Mouse (Mus musculus) layer of hippocampus, postnatal 36 days (tissue): Measurements from ENCODE around the gene Casq2. TPM values are rescaled to one million over a fixed set of nuclear protein-coding genes. Genes with fewer than 3 reads are reported as not detected.
"Not testable (repeated sequence)": the region's sequence is repeated elsewhere in the genome, so short reads cannot be mapped to it uniquely, and the experiment has no call there.

Source experiments
- DNase-seq, 2 experiments: peaks; one replicate each; pipeline ENCODE4 v3.0.0; 2022
- total RNA-seq, 2 experiments: library from RNA; stranded (reverse); gene quantifications; 2 replicates each; pipeline ENCODE4 v1.2.3; 2021

The Casq2 gene
- total RNA-seq, 2 experiments from 2014 or later = 0.77 to 2.3 TPM

DNA sequence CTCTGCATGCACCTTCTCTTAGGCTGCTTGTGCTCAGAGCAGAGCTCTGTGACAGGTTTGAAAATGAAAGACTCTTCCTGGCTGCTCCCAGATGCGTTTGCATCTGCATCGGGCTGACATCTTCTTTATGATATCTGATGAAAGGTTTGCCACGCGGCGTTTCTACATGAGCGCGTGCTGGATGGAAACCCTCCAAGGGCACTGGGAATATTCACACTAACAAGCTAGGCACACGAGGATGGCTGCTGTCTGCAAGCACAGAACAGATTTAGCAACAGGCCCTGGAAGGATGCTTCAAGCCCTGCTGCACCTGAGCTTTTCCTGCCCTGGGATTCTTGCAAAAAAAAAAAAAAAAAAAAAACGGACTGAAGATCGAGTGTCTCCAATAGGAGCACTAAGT, 50.9 kb downstream of the Casq2 start:
- no peak for DNase-seq

DNA sequence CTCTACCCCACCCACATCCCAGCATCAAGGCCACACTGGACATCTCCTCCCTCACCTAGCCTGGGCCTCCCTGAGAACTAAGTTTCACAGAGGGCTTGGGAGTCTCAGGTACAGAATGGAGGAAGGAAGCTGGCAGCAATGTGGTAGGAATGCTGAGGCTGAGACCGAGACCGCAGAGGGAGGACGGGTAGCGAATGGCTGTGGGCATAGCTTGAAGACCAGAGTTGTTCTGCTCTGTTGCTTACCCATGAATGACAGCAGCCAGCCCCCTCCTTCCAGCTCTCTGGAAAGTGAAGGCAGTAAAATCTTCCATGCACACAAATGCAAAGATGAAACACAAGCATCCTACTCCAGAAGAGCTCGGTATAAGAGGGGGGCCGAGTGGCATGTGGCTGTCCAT, 52.7 kb downstream of the Casq2 start:
- no peak for DNase-seq

DNA sequence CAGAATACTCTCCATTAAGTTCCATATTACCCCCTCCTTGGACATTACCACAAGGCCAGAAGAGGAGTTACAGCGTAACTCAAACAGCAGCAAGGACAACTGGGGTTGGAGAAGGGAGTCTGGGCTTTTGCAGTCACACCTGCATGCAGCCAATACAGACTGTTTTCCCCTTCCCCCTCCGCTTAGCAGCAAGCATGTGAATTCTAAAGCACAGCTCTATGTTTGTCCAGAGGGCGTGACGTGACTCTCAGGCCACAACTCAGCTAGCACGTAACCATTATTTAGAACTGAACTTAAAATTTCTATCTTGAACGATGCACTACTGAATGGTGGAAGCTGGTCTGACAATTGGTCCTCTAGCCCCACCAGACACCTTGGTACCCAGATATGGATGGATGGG, 54.4 kb downstream of the Casq2 start:
- DNase-seq = no peak

DNA sequence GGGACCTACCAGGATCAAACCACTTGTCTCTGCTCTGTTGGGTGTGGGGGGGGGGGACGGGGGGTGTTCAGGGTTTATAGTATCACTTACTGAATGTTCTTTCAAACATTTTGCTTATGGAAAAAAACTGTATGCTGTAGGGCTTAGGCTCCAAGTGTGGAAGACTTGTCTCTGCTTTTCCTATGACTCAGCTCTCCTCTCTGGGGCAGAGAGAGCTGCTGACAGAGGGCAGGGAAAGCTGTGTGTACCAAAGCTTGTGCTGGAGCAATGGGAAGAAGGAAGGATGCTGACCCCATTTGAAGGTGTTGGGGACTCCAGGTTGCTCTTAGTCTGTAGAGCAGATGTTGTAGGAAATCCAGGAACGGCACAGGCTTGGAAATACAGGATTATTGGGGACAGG, 55.2 kb downstream of the Casq2 start:
- no peak for DNase-seq

DNA sequence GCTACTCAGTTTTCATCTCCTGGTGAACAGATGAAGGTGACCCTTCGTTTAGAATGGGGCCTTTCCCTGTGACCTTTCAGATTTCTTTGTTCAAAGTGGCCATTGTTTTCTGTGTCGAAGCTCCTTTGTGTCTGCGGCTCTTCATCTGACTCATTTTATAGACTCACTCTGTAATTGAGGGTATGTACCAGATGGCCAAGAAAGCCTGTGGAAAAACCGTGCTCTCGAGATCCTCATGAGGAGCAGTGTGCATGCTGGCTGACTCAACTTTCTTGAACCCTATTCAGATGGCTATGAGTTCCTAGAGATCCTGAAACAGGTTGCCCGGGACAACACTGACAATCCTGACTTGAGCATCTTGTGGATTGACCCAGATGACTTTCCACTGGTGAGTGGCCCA, 55.7 kb downstream of the Casq2 start:
- DNase-seq = no peak

DNA sequence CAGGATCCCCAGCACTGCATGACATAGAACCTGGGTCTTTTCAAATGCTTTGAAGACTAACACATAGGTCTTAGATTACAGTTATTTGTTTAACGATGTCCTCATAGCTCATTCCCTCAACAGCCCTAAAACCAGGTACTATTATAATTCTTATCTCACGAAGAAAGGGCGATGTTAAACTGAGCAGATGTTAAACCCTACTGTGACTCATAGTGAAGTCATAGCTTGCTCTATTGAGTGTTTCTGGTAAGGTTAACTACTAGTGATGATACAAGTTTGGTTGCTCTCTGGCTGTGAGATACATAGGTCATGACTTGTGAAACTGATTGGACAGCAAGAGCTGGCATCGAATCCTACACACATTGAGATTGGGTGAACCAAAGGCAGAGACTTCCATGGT, 56.7 kb downstream of the Casq2 start:
- no peak for DNase-seq

DNA sequence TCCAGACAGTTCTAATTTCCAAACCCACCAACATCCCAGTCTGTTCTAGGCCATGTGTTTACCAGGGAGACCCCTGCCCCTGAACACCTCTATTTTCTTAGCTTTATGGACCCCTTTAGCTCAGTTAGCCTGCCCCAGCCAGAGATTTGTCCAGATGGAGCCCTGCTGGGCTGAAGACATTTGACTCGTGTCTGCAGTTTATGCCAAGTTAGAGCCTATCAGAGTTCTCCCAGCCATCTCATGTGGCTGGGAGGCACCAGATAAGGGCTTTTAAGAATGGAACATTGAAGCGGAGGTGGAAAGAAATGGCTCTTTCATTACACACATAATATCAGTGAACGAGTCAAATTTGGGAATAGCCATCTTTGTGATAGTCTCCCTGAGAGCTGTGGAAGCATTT, 57.3 kb downstream of the Casq2 start:
- DNase-seq = no peak

DNA sequence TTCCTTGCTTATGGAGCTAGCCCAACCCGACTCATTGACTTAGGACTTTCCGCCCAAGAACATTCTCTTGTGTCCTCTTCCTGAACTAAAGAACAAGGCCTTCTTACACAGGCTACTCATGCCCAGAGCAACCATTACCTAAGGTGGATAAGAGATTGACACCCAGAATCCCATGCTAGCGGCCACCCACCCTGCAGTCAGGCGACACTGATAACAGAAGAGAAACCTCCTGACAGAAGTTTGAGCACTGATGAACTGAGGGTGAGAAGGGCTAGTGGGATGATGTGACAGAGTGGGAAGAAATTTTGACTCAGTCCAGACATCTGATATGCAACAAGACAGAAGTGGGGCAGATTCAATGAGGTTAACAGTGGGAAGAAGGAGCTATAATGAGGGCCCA, 58.2 kb downstream of the Casq2 start:
- no peak for DNase-seq

DNA sequence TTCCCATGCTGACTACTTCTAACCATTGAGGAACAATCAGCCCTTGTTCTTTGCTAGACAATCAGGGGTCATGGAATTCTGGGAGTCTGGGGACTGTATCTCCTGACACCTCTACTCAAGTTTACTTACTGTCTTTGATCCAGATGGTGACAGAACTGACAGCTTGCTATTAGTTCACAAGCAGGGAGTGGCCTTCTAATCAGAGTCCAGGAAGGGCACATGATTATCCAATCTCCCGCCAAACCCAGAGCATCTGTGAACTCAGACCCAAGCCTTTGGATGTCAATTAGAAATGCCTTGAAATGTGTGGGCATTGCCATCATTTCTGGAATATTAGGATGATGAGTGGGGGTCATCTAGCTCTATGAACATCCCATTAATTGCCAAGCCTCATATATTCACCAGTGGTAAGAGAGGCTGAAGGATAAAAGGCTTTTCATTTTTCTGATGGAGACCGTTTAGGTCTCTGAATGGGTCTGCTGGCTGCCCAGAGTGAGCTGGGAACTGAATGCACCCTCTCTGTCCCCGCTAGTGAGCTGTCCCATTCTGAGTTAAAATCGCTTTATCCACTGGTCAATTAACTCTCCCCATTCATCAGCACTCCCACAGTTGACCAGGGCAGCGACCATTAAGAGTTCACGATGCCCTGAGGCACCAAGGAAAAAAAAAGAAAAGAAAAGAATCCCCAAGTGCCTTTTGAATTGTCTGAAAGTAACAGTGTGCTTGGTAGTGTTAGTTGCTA, 59.6 kb downstream of the Casq2 start:
- DNase-seq = no peak

DNA sequence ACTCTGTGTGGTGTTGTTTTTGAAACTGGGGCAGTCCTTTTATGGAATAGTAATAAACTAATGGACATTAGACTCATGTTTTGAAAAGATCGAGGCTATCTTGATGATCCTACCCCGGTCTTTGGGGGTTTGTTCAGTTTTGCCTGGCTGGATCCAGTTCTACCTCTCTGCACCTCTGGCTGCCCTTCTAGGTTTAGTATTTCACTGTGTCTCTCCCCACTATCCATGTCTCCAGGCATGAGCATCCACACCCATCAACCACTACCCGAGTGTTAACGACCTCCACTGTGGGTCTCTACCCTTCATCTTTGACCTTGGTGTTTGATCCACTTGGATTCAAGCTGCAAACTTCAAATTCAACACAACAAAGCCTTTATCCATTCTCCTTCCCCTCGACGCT, 60.2 kb downstream of the Casq2 start:
- DNase-seq = no peak

DNA sequence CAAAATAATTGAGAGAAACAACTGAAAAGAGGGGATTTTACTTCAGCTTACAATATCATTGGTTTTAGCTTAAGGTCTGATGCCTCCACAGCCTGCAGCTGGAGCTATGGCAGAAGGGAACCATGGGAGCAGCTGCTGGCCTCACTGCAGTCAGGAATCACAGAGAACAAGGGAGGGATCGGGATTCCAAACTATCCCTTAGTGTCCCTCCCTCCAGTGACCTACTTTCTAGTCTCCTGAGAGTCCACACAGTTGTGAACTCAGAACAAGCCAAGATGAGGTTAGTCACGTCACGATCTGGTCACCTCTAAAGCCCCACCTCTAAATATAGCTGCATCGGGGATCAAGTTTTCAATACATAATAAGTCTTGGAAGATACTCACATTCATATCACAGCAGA, 61.0 kb downstream of the Casq2 start:
- DNase-seq = no peak

DNA sequence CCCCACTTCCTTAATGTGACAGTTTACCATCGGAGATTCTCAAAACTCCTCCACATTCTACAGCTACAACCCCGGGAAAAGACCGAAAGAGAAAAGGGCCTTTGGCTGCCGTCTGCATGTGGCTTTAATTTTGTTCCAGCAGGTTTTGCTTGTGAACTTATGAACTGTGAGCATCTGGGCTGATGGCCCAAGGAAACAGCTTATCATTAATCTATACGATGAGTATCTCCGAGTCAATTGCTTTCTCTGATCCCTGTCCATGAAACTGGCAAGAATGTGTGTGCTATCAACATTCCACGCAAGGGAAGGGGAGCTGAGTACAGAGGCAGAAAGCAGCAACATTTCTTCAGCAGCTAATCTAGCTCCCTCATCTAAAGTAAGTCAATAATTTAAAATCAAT, 63.7 kb downstream of the Casq2 start:
- no peak for DNase-seq

DNA sequence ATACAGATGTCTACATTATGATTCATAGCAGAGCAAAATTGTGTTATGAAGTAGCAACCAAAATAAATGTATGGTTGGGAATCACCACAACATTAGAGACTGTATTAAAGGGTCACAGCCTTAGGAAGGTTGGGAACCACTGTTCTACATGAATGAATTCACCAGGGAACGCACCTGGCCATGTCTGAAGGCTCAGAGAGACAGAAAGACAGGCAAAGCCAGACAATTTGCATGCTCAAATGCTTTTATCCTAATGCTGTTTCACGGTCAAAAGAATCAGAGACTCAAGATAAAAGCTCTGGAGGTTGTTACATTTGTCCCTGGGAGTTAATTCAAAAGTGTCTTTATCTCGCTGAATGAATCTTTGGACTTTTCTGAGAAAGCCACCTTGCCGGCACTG, 65.6 kb downstream of the Casq2 start:
- DNase-seq = no peak

DNA sequence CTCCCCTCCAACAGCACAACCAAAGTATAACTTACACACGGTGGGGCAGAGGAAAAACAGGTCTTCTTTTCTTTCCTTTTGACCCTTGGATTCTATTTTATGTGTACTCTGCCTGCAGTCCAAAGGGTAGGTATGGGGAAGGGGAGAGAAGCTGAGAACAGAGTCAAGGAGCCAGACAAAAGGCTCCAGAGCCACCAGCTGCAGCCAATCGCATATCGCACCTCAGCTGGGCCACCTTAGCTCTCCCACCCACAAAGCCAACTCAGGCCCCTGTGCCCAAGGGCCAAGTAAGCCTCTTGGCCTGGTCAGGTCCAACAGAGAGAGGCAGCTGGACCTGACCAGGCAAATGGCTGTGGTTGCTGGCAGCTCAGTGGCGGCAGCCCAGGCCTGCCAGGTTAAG, 66.3 kb downstream of the Casq2 start:
- no peak for DNase-seq

DNA sequence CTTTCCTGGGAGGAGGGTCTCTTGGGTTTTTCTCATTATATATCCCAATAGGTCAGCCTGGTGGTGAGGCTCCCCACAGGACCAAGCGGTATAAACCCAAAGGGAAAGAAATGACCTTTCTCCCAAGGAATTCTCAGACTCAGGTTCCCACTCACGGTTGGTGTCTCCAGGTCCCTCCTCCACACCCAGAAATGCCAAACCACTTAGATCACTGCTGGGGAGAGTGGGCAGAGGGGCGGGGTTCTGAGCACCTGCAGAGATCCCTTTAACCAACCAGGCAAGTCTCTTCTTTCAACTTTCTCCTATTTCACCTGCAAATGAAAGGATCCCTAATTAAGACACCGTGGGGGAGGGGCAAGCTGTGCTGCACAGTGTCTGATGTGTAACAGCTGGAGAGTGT, 66.7 kb downstream of the Casq2 start:
- DNase-seq = no peak

DNA sequence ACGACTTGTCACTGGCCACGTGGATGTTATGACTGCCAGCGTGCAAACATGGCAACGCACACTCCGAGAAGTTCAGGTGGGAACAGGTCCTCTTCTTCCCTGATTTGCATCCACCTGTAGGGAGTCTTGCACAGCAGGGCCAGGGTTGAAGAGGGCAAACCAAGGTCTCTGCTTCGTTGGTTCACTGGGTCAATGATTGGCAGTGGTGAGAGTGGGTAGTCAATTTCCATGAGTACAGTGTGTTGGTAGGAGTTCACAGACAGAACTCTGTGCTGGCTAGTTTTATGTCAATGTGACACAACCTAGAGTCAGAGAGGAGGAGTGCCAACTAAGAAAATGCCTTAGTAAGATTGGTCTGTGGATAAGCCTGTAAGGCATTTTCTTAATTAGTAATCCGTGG, 67.9 kb downstream of the Casq2 start:
- no peak for DNase-seq

DNA sequence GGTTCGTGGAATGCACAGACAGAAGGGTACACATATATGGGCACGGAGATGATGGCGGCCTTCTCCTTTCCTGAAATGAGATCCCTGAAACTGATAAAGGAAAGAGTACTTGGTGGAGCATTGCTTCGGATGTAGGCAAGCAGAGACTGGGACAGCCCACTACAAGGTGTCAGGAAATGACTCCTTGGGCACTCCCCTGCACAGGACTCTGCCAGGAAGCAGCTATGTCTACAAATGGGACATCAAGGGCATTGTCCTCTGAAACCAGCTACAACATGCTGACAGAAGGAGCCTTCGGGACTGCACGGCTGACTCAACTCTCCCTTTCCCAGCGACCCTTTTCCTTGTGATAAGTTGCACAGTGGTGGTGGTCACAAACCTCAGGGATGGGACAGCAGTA, 70.5 kb downstream of the Casq2 start:
- DNase-seq = no peak

DNA sequence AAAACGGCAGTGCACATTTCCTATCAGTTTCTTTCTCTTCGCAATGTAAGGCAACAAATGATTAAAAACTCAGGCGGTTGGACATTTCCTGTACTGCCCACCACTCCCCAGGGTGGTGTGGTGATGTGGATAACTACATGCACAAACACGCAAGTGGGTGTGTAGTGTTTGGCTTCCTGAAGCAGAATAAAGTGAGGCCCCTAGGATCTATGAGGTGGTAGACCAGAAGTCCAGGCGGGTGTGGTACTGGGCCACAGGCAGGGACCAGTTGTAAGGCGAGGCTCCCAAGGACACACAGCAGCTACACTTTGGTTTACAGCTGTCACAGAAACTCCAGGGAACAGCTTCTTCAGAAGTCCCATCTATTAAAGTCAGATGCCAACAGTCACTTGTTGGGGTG, 71.4 kb downstream of the Casq2 start:
- DNase-seq = no peak

DNA sequence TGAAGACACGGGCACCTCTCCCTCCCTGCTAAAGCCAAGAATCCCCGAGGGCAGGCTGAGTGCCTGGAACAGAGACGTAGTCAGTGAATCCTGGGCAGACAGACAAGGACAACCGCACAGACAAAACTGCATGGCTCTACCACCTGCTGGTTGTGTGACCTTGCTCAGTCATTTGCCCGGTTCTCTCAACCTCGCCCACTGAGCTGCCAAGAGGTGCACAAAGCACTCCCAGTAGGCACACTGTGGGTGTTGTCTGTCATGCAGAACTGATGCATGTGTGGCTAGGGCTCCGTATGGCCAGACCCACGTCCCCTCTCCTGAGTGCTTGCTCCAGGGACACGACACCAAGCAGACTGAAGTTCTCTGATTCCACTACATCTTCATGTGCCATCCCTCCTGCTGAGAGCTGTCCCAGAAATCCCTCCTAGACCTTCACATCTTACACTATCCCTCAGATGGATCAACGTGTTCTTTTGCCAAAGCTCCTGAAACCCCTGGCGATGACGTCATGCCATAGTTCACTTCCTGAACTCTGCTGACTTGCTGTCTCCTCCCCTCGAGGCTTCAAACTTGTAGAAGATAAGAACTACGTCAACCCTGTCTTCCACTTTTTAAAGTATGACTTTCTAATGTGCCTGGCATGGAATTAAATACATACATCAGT, 72.7 kb downstream of the Casq2 start:
- DNase-seq = no peak

DNA sequence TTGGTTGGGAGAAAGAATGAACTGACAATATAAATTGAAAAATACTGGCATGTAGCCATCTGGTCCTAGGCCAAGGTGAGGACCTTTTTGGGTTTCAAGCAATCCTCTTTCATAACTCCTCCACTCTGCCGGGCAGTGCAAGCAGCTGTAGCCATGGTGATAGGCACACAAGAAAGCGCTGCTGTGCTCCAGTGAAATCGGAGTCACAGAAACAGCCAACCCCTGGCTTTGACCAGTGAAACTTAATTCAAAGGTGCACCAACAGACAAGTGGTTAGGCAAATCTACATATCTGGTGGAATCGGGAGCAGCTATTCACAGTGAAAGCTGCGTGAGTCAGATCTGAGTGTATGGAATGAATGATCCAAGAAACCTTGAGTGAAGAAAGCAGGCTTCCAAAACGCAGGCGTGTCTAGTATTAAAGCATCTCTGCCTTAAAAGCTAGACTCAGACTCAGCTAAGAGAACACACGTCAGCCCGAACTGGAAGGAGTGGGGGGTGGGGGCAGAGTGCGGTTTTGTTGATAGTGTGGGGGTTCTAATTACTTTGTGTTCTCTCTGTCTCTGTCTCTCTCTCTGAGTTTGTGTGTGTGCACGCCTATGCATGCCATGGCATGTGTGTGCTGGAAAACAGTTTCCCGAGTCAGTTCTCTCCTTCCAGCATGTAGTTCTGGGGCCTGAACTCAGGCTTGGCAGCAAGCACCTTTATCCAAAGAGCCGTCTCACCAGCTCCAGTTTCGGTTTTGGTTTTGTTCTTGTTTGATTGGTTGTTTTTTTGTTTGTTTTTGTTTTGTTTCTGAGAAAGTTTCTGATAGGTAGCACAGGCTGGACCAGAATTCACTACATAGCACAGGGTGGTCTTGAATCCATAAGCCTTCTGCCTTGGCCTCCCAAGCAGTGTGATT, 73.5 kb downstream of the Casq2 start:
- DNase-seq = no peak

DNA sequence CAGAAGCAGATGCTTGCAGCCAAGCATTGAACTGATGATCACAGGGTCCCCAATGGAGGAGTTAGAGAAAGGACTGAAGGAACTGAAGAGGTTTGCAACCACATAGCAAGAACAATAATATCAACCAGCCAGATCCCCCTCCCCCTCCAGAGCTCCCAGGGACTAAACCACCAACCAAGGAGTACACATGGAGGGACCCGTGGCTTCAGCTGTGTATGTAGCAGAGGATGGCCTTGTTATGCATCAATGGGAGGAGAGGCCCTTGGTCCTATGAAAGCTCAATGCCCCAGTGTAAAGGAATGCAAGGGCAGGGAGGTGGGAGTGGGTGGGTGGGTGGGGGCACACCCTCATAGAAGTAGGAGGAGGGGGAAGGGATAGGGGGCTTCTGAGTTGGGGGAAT, 77.6 kb downstream of the Casq2 start:
- not testable (repeated sequence) for DNase-seq

DNA sequence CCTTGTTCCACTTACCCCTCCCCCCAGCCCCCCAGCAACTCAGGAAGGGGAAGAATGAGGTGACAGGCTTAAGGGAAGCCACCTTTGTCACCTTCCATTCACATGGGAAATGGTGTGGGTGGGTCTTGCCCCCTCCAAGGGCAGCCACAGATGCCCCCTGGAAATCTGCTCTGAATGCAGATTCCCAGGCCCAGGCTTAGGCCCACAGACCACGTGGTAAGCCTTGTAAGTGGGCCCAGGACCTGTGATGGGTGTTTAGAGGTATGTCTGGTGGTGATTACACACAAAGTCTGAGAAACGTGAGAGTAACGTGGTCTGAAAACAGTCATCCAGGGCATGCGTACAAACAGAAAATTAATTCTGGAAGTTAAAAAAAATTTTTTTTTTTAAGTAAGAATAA, 78.7 kb downstream of the Casq2 start:
- no peak for DNase-seq

DNA sequence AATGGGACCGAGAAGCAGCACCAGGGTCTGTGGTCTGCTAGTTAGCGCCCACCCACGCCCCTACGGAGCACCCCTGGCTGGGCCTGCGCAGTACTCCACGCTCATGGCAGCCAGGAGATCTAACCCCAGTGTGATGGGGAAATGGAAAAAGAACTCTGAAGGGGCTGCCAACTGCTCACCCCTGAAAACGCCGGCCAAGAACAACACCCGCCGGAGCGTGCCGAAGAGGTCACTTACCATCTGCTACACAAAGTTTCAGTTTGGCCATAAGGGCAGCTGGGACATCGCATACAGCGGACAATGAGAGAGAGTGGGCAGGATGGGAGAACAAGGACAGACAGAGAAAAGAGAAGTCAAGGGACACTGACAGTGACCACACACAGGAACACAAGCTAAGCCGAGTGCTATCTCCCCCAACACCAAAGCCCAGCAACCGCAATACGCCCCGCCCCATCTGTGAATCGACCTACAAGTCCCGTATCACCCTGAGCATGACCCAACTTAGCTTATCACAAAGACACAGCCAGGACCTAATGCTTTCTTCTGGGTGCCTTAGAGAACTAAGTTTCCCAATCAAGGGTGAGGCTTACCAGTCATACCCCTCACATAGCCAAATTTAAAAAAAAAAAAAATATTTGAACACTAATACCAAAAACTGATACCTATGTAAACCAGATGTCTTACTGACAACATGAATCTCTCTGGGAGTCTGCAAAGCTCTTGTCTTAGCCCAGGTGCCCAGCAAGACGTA, 79.5 kb downstream of the Casq2 start:
- no peak for DNase-seq
